Mouse (Mus musculus): ENCODE measurements around the gene Dcxr. TPM values are rescaled to one million over a fixed set of nuclear protein-coding genes. Genes with fewer than 3 reads are reported as not detected.

Dcxr gene
- polyA plus RNA-seq, 1 experiment from 2014 or later, result 13.0 TPM

- no peak for ATAC-seq (ENCODE audit: low read depth)
- Histone ChIP-seq H3K4me1 (replicated peaks) (peaks cover 18% of the 10 kb centered on the region), H3K36me3 (peaks cover 11% of the 10 kb centered on the region; the same call in 1 of the 2 replicates), H3K27me3 (peaks cover 13% of the 10 kb centered on the region), H3K27ac (replicated peaks) (no peak overlapping the region), H3K9ac (no peak overlapping the region), H3K9me3 (no peaks in the 10 kb centered on the region), H3K4me2 (peak overlapping the region; percentile 81), H3K4me3 (no peak overlapping the region)
- 59% methylated on average over 12 of the region's 12 CpGs for WGBS
Measured at GRCm38 (mm10) chr11:120727564-120727963, 483 bp upstream of the Dcxr start.

- 16% methylated on average over 36 of the region's 36 CpGs for WGBS
- H3K9me3 ChIP-seq, result no peaks in the 10 kb centered on the region
- H3K4me2 ChIP-seq, result peak overlapping the region; percentile 81
- peaks cover 18% of the 10 kb centered on the region for H3K27me3 ChIP-seq
- H3K27ac ChIP-seq (replicated peaks), result no peak overlapping the region
- peak overlapping the region; percentile 77 for H3K9ac ChIP-seq
- peaks cover 11% of the 10 kb centered on the region; the same call in 1 of the 2 replicates for H3K36me3 ChIP-seq
- peaks cover 28% of the 10 kb centered on the region for H3K4me1 ChIP-seq (replicated peaks)
- ATAC-seq (ENCODE audit: low read depth), result peak; percentile 24; the same call in 1 of the 2 replicates
- peak overlapping the region; percentile 55 for H3K4me3 ChIP-seq
Measured at GRCm38 (mm10) chr11:120726243-120727168, 575 bp downstream of the Dcxr start.

- no peak for ATAC-seq (ENCODE audit: low read depth)
- Histone ChIP-seq H3K4me1 (replicated peaks) (peaks cover 33% of the 10 kb centered on the region), H3K4me2 (no peak overlapping the region), H3K27ac (replicated peaks) (no peak overlapping the region), H3K36me3 (peaks cover 27% of the 10 kb centered on the region), H3K9me3 (no peaks in the 10 kb centered on the region), H3K27me3 (peaks cover 12% of the 10 kb centered on the region), H3K4me3 (no peak overlapping the region), H3K9ac (0 out of 2 replicates have a peak overlapping the region, but pooled peaks have one; percentile 26)
- WGBS, result 87% methylated on average over 7 of the region's 7 CpGs
Measured at GRCm38 (mm10) chr11:120723509-120723908, 3.6 kb downstream of the Dcxr start.

GRCm38 (mm10) chr11:120722761-120723382 lies 4.2 kb downstream of the Dcxr start:
- Histone ChIP-seq H3K9me3 (no peaks in the 10 kb centered on the region), H3K27ac (replicated peaks) (no peak overlapping the region), H3K9ac (peak overlapping the region; percentile 93), H3K36me3 (peaks cover 33% of the 10 kb centered on the region), H3K4me2 (peak overlapping the region; percentile 96), H3K27me3 (peaks cover 12% of the 10 kb centered on the region), H3K4me1 (replicated peaks) (peaks cover 33% of the 10 kb centered on the region), H3K4me3 (peak overlapping the region; percentile 66)
- 88% methylated on average over 11 of the region's 11 CpGs for WGBS
- ATAC-seq (ENCODE audit: low read depth), result no peak

- Histone ChIP-seq H3K4me3 (peak overlapping the region; percentile 66), H3K27me3 (peaks cover 12% of the 10 kb centered on the region), H3K9me3 (no peaks in the 10 kb centered on the region), H3K9ac (peak overlapping the region; percentile 93), H3K27ac (replicated peaks) (no peak overlapping the region), H3K4me2 (peak overlapping the region; percentile 96), H3K36me3 (peaks cover 41% of the 10 kb centered on the region), H3K4me1 (replicated peaks) (peaks cover 33% of the 10 kb centered on the region)
- 19% methylated on average over 21 of the region's 21 CpGs for WGBS
- ATAC-seq (ENCODE audit: low read depth), result no peak; the same call in none of the 2 replicates
Measured at GRCm38 (mm10) chr11:120722067-120722630, 4.9 kb downstream of the Dcxr start.

GRCm38 (mm10) chr11:120721124-120722066 lies 5.7 kb downstream of the Dcxr start, which contains the start of gene Rac3:
TSS of gene Rac3 (plus strand) at chr11:120721470.
- Histone ChIP-seq H3K27me3 (peaks cover 12% of the 10 kb centered on the region), H3K36me3 (peaks cover 48% of the 10 kb centered on the region), H3K27ac (replicated peaks) (peak within 1 kb of the TSS; percentile 73), H3K9ac (peak within 1 kb of the TSS; percentile 93), H3K4me3 (peak within 1 kb of the TSS; percentile 66), H3K4me1 (replicated peaks) (peaks cover 27% of the 10 kb centered on the region), H3K4me2 (peak within 1 kb of the TSS; percentile 96), H3K9me3 (no peaks in the 10 kb centered on the region)
- ATAC-seq (ENCODE audit: low read depth), result peak; percentile 88
- WGBS, result under 1% methylated on average over 83 of the region's 90 CpGs

GRCm38 (mm10) chr11:120720450-120720849 lies 6.6 kb downstream of the Dcxr start:
- Histone ChIP-seq H3K27me3 (peaks cover 12% of the 10 kb centered on the region), H3K27ac (replicated peaks) (peak overlapping the region; percentile 73), H3K4me1 (replicated peaks) (peaks cover 23% of the 10 kb centered on the region), H3K9me3 (no peaks in the 10 kb centered on the region), H3K9ac (peak overlapping the region; percentile 93), H3K4me2 (peak overlapping the region; percentile 96), H3K4me3 (peak overlapping the region; percentile 66), H3K36me3 (peaks cover 56% of the 10 kb centered on the region)
- 13% methylated on average over 17 of the region's 17 CpGs for WGBS
- ATAC-seq (ENCODE audit: low read depth), result 0 out of 2 replicates have a peak, but pooled peaks have one; percentile 1

GRCm38 (mm10) chr11:120719841-120720376 lies 7.2 kb downstream of the Dcxr start:
- Histone ChIP-seq H3K27ac (replicated peaks) (no peak overlapping the region), H3K9me3 (no peaks in the 10 kb centered on the region), H3K4me1 (replicated peaks) (peaks cover 24% of the 10 kb centered on the region), H3K4me3 (no peak overlapping the region; the same call in 1 of the 2 replicates), H3K27me3 (peaks cover 8% of the 10 kb centered on the region), H3K4me2 (0 out of 2 replicates have a peak overlapping the region, but pooled peaks have one; percentile 96), H3K9ac (0 out of 2 replicates have a peak overlapping the region, but pooled peaks have one; percentile 5), H3K36me3 (peaks cover 59% of the 10 kb centered on the region)
- WGBS, result 89% methylated on average over 13 of the region's 13 CpGs
- no peak for ATAC-seq (ENCODE audit: low read depth)

GRCm38 (mm10) chr11:120719242-120719641 lies 7.8 kb downstream of the Dcxr start:
- 90% methylated on average over 9 of the region's 9 CpGs for WGBS
- Histone ChIP-seq H3K27me3 (peaks cover 8% of the 10 kb centered on the region), H3K36me3 (peaks cover 59% of the 10 kb centered on the region), H3K4me1 (replicated peaks) (peaks cover 31% of the 10 kb centered on the region), H3K9ac (no peak overlapping the region), H3K4me3 (no peak overlapping the region), H3K9me3 (no peaks in the 10 kb centered on the region), H3K4me2 (no peak overlapping the region), H3K27ac (replicated peaks) (no peak overlapping the region)
- ATAC-seq (ENCODE audit: low read depth), result no peak

- peak overlapping the region; percentile 99 for H3K4me2 ChIP-seq
- H3K36me3 ChIP-seq, result peaks cover 62% of the 10 kb centered on the region
- H3K4me1 ChIP-seq (replicated peaks), result peaks cover 32% of the 10 kb centered on the region
- WGBS, result 88% methylated on average over 9 of the region's 9 CpGs
- no peak overlapping the region; the same call in 1 of the 2 replicates for H3K9ac ChIP-seq
- 0 out of 2 replicates have a peak overlapping the region, but pooled peaks have one; percentile 51 for H3K4me3 ChIP-seq
- H3K9me3 ChIP-seq, result no peaks in the 10 kb centered on the region
- no peak overlapping the region for H3K27ac ChIP-seq (replicated peaks)
- ATAC-seq (ENCODE audit: low read depth), result no peak
- H3K27me3 ChIP-seq, result no peaks in the 10 kb centered on the region
Measured at GRCm38 (mm10) chr11:120715131-120715530, 11.9 kb downstream of the Dcxr start.
